Mouse (Mus musculus) limb, embryonic 12.5 days (tissue): ENCODE data around the gene Pitpnm3. TPM values are rescaled to one million over a fixed set of nuclear protein-coding genes. Genes with fewer than 3 reads are reported as not detected.

Experiments
- ATAC-seq: fragments of 200-750 bp; cut with Nextera tagmentation; 2 replicates; pipeline ENCODE4 v1.8.0; 2017; ENCODE audit warnings: low read depth, moderate TSS enrichment; ENCODE audit not compliant: insufficient number of reproducible peaks, insufficient read depth, low FRiP score, low TSS enrichment
- H3K27ac ChIP-seq: fragments of 300-500 bp; sonication (generic); 2 replicates; pipeline ENCODE4 v1.5.1; 2016; ENCODE audit warnings: mild to moderate bottlenecking, moderate library complexity
- H3K27me3 ChIP-seq: fragments of 300-500 bp; sonication (generic); 2 replicates; pipeline ENCODE4 v1.6.1; 2016; ENCODE audit warnings: mild to moderate bottlenecking, moderate library complexity
- H3K36me3 ChIP-seq: fragments of 300-500 bp; sonication (generic); 2 replicates; pipeline ENCODE4 v1.6.1; 2016; ENCODE audit warnings: mild to moderate bottlenecking, moderate library complexity
- H3K4me1 ChIP-seq: fragments of 300-500 bp; sonication (generic); replicated peaks from 2 replicates; pipeline ENCODE4 v1.6.1; 2016
- H3K4me2 ChIP-seq: fragments of 300-500 bp; sonication (generic); 2 replicates; pipeline ENCODE4 v1.6.1; 2016; ENCODE audit warnings: mild to moderate bottlenecking, moderate library complexity
- H3K4me3 ChIP-seq: fragments of 300-500 bp; sonication (generic); replicated peaks from 2 replicates; pipeline ENCODE4 v1.5.1; 2016; ENCODE audit warnings: mild to moderate bottlenecking
- H3K9ac ChIP-seq: fragments of 300-500 bp; sonication (generic); replicated peaks from 2 replicates; pipeline ENCODE4 v1.6.1; 2016; ENCODE audit warnings: mild to moderate bottlenecking, moderate library complexity
- H3K9me3 ChIP-seq: fragments of 300-500 bp; sonication (generic); 2 replicates; pipeline ENCODE4 v1.6.1; 2016; ENCODE audit warnings: mild to moderate bottlenecking, moderate library complexity
- WGBS: fragments of 180-500 bp; shearing (Covaris S2); methylation state at CpG from one replicate; pipeline ENCODE4 v1.1.7; 2016; 5-methylcytosine and 5-hydroxymethylcytosine counted together
- polyA plus RNA-seq: library from polyadenylated mRNA; unstranded; fragments of >200 nt; fragmentation: Nextera tagmentation; extraction: Ambion mirVana; gene quantifications from 2 replicates; pipeline ENCODE4 v1.2.1, GENCODE M21; 2016

Gene Pitpnm3
- polyA plus RNA-seq, 1 experiment from 2014 or later: 0.13 TPM

DNA sequence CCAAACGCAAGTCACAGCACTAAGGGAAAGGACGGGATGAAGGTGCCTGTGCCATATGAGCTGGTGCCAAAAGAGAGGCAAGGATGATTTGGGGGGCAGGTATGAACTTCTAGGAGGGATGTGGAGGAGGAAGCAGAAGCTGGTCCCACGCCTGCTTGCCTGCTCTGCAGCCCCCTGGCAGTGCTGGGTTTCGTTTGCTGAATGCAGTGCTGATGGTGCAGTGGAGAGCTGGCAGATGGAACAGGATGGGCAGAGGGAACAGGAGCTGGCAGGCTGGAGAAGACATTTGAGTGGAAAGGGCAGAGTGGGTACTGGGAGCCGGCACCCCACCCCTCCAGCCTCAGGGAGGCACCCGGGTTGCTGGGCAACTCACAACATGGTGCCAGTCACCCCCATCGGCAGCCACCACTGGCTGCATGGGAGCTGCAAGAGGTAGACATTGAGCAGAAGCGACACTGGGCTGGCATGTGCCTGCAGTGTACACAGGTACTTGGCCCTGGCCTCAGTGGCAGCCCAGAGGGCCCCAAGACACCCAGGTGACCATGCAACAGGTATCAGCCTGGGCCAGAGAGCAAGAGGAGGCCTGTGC is 86.3 kb downstream of the Pitpnm3 start:
- Histone ChIP-seq H3K4me2 (no peak overlapping the region), H3K27me3 (peaks cover 35% of the 10 kb centered on the region), H3K4me3 (no peak overlapping the region), H3K9ac (no peak overlapping the region), H3K9me3 (no peaks in the 10 kb centered on the region), H3K27ac (no peak overlapping the region), H3K36me3 (peaks cover 29% of the 10 kb centered on the region), H3K4me1 (peaks cover 18% of the 10 kb centered on the region; the same call in 1 of the 2 replicates)
- no peak for ATAC-seq
- 78% methylated on average over 8 of the region's 8 CpGs for WGBS

- Histone ChIP-seq H3K27ac (no peak overlapping the region), H3K4me1 (peaks cover 24% of the 10 kb centered on the region), H3K4me3 (no peak overlapping the region), H3K27me3 (peaks cover 35% of the 10 kb centered on the region), H3K36me3 (peaks cover 34% of the 10 kb centered on the region), H3K4me2 (no peak overlapping the region), H3K9me3 (no peaks in the 10 kb centered on the region), H3K9ac (no peak overlapping the region)
- ATAC-seq: no peak
- 72% methylated on average over 6 of the region's 6 CpGs for WGBS
Measured at GRCm38 (mm10) chr11:72048730-72049129, 86.8 kb downstream of the Pitpnm3 start.

GRCm38 (mm10) chr11:72044231-72044630 is 91.3 kb downstream of the Pitpnm3 start:
- Histone ChIP-seq H3K36me3 (peaks cover 34% of the 10 kb centered on the region), H3K27ac (no peak overlapping the region), H3K9me3 (no peaks in the 10 kb centered on the region), H3K27me3 (peaks cover 7% of the 10 kb centered on the region; the same call in 1 of the 2 replicates), H3K4me2 (peak overlapping the region; percentile 81), H3K4me3 (no peak overlapping the region), H3K9ac (no peak overlapping the region), H3K4me1 (peaks cover 28% of the 10 kb centered on the region)
- WGBS: 90% methylated on average over 3 of the region's 3 CpGs
- no peak for ATAC-seq

DNA sequence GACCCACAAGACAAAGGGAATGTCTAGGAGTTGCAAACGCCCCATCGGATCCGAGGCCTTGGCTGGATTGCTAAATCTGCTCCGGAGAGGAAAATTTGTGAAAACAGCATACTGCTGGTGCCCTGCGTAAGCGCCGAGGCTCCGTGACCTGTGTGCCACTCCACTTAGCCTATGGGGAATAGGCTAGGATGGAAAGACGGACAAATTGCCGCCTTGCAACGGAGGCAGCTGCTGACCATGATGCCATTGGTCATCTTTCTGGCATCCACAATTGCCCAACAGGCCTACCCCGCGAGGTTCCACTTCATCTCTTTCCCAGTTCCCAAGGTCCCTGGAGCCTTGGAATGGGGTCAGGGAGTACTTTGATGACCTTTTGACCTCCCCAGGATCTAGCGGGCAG is 92.9 kb downstream of the Pitpnm3 start:
- peaks cover 28% of the 10 kb centered on the region for H3K4me1 ChIP-seq
- H3K4me2 ChIP-seq: peak overlapping the region; percentile 81
- H3K36me3 ChIP-seq: peaks cover 34% of the 10 kb centered on the region
- WGBS: 2% methylated on average over 14 of the region's 14 CpGs
- H3K9ac ChIP-seq: peak overlapping the region; percentile 71
- no peak overlapping the region for H3K27ac ChIP-seq
- no peak for ATAC-seq
- no peaks in the 10 kb centered on the region for H3K9me3 ChIP-seq
- H3K4me3 ChIP-seq: peak overlapping the region; percentile 68
- peaks cover 15% of the 10 kb centered on the region for H3K27me3 ChIP-seq

DNA sequence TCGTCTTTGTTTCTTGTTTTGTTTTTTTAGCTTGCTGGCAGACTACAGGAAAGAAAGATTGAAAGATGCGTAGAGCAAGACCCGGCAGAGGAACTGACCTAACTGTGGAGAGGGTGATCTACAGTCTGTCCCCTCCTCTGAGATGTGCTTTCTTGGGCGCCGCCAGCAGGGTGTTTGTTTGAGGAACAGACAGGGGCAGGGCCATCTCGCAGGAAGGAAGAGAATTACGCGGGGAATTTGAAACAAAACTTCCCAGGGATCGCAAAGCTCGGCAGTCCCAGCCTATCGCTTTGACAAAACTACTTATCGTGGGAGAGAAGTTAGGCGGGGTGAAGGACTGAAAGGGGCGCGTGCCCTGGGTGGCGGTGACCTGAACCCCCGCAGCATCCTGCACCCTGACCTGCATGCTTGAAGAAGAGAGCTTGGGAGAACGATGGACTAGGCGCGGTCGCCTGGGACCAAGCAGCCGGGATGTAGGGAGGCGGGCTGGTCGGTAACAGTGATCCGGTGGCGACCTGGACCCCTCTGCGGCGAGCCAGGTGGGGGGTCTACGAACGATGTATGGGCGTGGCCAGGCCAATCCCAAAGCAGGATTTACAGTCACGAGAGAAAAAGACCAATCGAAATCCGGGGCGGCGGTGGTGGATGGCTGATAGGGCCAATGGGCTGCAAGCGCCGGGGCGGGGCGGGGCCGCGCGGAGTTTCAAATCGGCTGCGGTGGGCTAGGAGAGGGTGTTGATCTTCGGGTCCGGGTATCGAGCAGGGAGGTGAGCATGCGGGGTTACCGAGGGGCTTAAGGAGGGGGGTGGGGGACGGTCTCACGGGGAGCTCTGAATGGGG is 93.6 kb downstream of the Pitpnm3 start, which contains the start of gene Pimreg:
Pimreg (plus strand) TSS at position 265 of the 840 bp plus-strand sequence.
- peak; percentile 86 for ATAC-seq
- peak within 1 kb of the TSS; percentile 68 for H3K4me3 ChIP-seq
- peak within 1 kb of the TSS; percentile 72 for H3K9ac ChIP-seq
- no peaks in the 10 kb centered on the region for H3K9me3 ChIP-seq
- peaks cover 28% of the 10 kb centered on the region for H3K4me1 ChIP-seq
- peak within 1 kb of the TSS; percentile 81 for H3K4me2 ChIP-seq
- under 1% methylated on average over 52 of the region's 52 CpGs for WGBS
- peaks cover 32% of the 10 kb centered on the region for H3K36me3 ChIP-seq
- peaks cover 15% of the 10 kb centered on the region for H3K27me3 ChIP-seq
- H3K27ac ChIP-seq: peak within 1 kb of the TSS; percentile 67

- Histone ChIP-seq H3K36me3 (peaks cover 26% of the 10 kb centered on the region), H3K4me1 (peaks cover 28% of the 10 kb centered on the region), H3K9me3 (no peaks in the 10 kb centered on the region), H3K4me3 (peak overlapping the region; percentile 68), H3K27me3 (peaks cover 15% of the 10 kb centered on the region), H3K27ac (no peak overlapping the region), H3K4me2 (peak overlapping the region; percentile 81), H3K9ac (peak overlapping the region; percentile 72; the same call in 1 of the 2 replicates)
- 22% methylated on average over 6 of the region's 6 CpGs for WGBS
- no peak for ATAC-seq
Measured at GRCm38 (mm10) chr11:72041290-72041767, 94.2 kb downstream of the Pitpnm3 start.

GRCm38 (mm10) chr11:72039599-72040386 is 95.8 kb downstream of the Pitpnm3 start:
- Histone ChIP-seq H3K27me3 (peaks cover 15% of the 10 kb centered on the region), H3K27ac (no peak overlapping the region), H3K4me1 (peaks cover 28% of the 10 kb centered on the region), H3K36me3 (peaks cover 10% of the 10 kb centered on the region; the same call in 1 of the 2 replicates), H3K9me3 (no peaks in the 10 kb centered on the region), H3K4me2 (no peak overlapping the region), H3K9ac (no peak overlapping the region), H3K4me3 (no peak overlapping the region)
- ATAC-seq: no peak
- WGBS: 58% methylated on average over 16 of the region's 16 CpGs

DNA sequence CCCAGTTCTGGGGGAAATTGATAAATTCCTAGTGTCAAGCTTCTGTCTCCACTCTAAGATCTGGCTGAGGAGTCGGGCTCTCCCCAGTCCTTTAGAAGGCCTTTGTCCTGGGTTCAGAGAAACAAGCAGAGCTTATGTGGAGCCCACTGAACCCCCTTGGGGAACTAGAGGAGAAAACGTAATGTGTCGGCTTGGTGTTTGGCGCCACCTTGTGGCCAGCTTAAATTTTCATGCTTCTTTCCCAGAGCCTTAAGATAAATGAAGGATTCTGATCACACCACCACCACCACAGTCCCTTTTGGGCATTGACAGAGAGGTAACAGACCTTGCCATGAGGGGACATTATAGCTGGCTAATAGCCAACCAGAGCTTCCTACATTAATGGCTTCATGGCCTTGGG is 97.6 kb downstream of the Pitpnm3 start:
- no peak overlapping the region for H3K4me2 ChIP-seq
- no peaks in the 10 kb centered on the region for H3K9me3 ChIP-seq
- H3K27me3 ChIP-seq: peaks cover 15% of the 10 kb centered on the region
- no peak overlapping the region for H3K9ac ChIP-seq
- no peaks in the 10 kb centered on the region for H3K36me3 ChIP-seq
- H3K27ac ChIP-seq: no peak overlapping the region
- 2% methylated on average over 4 of the region's 4 CpGs for WGBS
- H3K4me1 ChIP-seq: peaks cover 12% of the 10 kb centered on the region
- no peak for ATAC-seq
- H3K4me3 ChIP-seq: no peak overlapping the region

DNA sequence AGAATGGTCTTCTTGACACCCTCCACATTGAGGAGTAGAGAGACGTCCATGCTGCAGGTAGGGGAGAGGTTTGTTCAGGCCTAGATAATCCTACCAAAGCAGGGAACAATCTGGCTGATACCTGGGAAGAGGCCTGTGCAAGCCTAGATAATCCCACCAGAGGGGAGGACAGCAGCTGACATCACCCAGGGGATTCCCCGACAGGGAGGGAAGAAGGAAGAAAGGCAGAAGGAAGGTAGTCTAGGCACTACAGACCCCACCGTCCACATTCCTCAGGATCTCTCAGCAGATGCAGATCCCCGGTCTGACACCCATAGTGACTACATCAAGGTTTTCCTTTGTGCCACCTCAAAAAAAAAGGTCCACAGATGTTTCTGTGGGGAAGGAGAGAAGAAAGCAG is 98.2 kb downstream of the Pitpnm3 start, which contains the start of gene Aipl1:
Aipl1 (minus strand) TSS at position 101 of the 400 bp plus-strand sequence.
- no peak within 1 kb of the TSS for H3K4me3 ChIP-seq
- H3K27me3 ChIP-seq: peaks cover 15% of the 10 kb centered on the region
- H3K4me1 ChIP-seq: peaks cover 8% of the 10 kb centered on the region
- H3K4me2 ChIP-seq: no peak within 1 kb of the TSS
- H3K27ac ChIP-seq: no peak within 1 kb of the TSS
- no peak within 1 kb of the TSS for H3K9ac ChIP-seq
- WGBS: 72% methylated on average over 4 of the region's 4 CpGs
- H3K9me3 ChIP-seq: no peaks in the 10 kb centered on the region
- no peaks in the 10 kb centered on the region for H3K36me3 ChIP-seq
- ATAC-seq: no peak

- H3K4me3 ChIP-seq: no peak overlapping the region
- WGBS: 85% methylated on average over 3 of the region's 3 CpGs
- ATAC-seq: no peak
Measured at GRCm38 (mm10) chr11:72032589-72032988, 103.0 kb downstream of the Pitpnm3 start.

DNA sequence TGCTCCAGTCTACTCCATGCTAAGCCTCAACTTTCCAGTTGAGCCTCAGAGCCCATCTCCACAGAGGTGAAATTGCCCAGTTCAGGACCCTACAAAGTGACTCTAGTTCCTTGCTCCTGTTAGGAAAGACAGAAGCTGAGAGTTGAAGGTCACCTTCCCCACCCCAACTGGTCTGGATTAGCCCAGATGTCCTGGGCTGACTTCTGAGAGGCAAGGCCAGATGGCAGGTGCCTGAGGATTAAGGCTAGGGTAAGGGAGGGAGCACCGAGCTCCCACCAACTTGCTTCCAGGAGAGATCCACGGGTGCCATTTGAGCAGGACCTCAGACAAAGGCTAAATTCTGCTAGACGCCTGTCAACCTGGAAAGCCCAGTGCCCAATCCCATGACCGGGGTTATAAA is 103.5 kb downstream of the Pitpnm3 start:
- H3K9ac ChIP-seq: no peak overlapping the region
- H3K4me2 ChIP-seq: no peak overlapping the region
- H3K36me3 ChIP-seq: no peaks in the 10 kb centered on the region
- no peak overlapping the region for H3K27ac ChIP-seq
- no peaks in the 10 kb centered on the region for H3K9me3 ChIP-seq
- peaks cover 23% of the 10 kb centered on the region for H3K27me3 ChIP-seq
- no peak for ATAC-seq
- WGBS: 74% methylated on average over 4 of the region's 4 CpGs
- no peaks in the 10 kb centered on the region for H3K4me1 ChIP-seq
- H3K4me3 ChIP-seq: no peak overlapping the region

More at GRCm38 (mm10) chr11:72032589-72032988, 103.0 kb downstream of the Pitpnm3 start:
- Histone ChIP-seq H3K4me1 (no peaks in the 10 kb centered on the region), H3K9me3 (no peaks in the 10 kb centered on the region), H3K27me3 (peaks cover 23% of the 10 kb centered on the region), H3K27ac (no peak overlapping the region), H3K9ac (no peak overlapping the region), H3K4me2 (no peak overlapping the region), H3K36me3 (no peaks in the 10 kb centered on the region)
